Mouse (Mus musculus): ENCODE results near the gene Tpcn1. TPM values are rescaled to one million over a fixed set of nuclear protein-coding genes. Genes with fewer than 3 reads are reported as not detected.
"Not testable (repeated sequence)": the region's sequence is repeated elsewhere in the genome, so short reads cannot be mapped to it uniquely, and the experiment has no call there.

The Tpcn1 gene
- polyA plus RNA-seq, 2 experiments = 17.8 to 19.3 TPM

GRCm38 (mm10) chr5:120503144-120503795 lies 85.2 kb downstream of the Tpcn1 start, which contains the start of gene Plbd2:
Plbd2 (minus strand) TSS chr5:120503625.
- under 1% methylated on average over 55 of the region's 55 CpGs for WGBS (ENCODE audit: insufficient replicate concordance)
- H3K27ac ChIP-seq = no peak within 1 kb of the TSS
- ATAC-seq (ENCODE audit: insufficient read depth) = peak; percentile 66

GRCm38 (mm10) chr5:120502675-120503143 lies 85.8 kb downstream of the Tpcn1 start:
- Histone ChIP-seq H3K9ac (replicated peaks) (peak overlapping the region; percentile 76), H3K9me3 (ENCODE audit: control insufficient read depth, low read length) (no peaks in the 10 kb centered on the region), H3K36me3 (replicated peaks; ENCODE audit: control insufficient read depth, insufficient read depth, low read depth) (no peaks in the 10 kb centered on the region), H3K4me2 (ENCODE audit: low read depth) (peak overlapping the region; percentile 84), H3K4me1 (replicated peaks; ENCODE audit: control insufficient read depth in 2 of 2, insufficient read depth in 2 of 2, low read length in 1 of 2) (peaks cover 0 to 9% of the 10 kb centered on the region in 2 experiments; a peak in 2 of 4 replicates), H3K27ac (no peak overlapping the region), H3K4me3 (ENCODE audit: insufficient read depth in 1 of 2, low read depth in 2 of 2, low read length in 2 of 2) (peak overlapping the region; percentile 83 to 87), H3K27me3 (ENCODE audit: control insufficient read depth, insufficient read depth, low read length) (no peaks in the 10 kb centered on the region)
- TF ChIP-seq CTCF (IDR thresholded peaks at IDR 0.05; ENCODE audit: low read depth) (no peak), EP300 (IDR thresholded peaks at IDR 0.05; ENCODE audit: low read depth) (no peak)
- 8% methylated on average over 12 of the region's 12 CpGs for WGBS (ENCODE audit: insufficient replicate concordance)
- DNase-seq (ENCODE audit: low read depth in 3 of 3, low spot score in 3 of 3) (no peak), ATAC-seq (ENCODE audit: insufficient read depth) (0 out of 2 replicates have a peak, but pooled peaks have one; percentile 2)

More at GRCm38 (mm10) chr5:120503144-120503795, 85.2 kb downstream of the Tpcn1 start, which contains the start of gene Plbd2:
- Histone ChIP-seq H3K9me3 (ENCODE audit: control insufficient read depth, low read length) (no peaks in the 10 kb centered on the region), H3K27me3 (ENCODE audit: control insufficient read depth, insufficient read depth, low read length) (no peaks in the 10 kb centered on the region), H3K4me1 (replicated peaks; ENCODE audit: control insufficient read depth in 2 of 2, insufficient read depth in 2 of 2, low read length in 1 of 2) (peaks cover 0 to 9% of the 10 kb centered on the region in 2 experiments; a peak in 2 of 4 replicates), H3K4me3 (ENCODE audit: insufficient read depth in 1 of 2, low read depth in 2 of 2, low read length in 2 of 2) (peak within 1 kb of the TSS; percentile 83 to 87), H3K36me3 (replicated peaks; ENCODE audit: control insufficient read depth, insufficient read depth, low read depth) (no peaks in the 10 kb centered on the region), H3K9ac (replicated peaks) (peak within 1 kb of the TSS; percentile 76), H3K4me2 (ENCODE audit: low read depth) (peak within 1 kb of the TSS; percentile 84)
- TF ChIP-seq EP300 (IDR thresholded peaks at IDR 0.05; ENCODE audit: low read depth) (no peak), CTCF (IDR thresholded peaks at IDR 0.05; ENCODE audit: low read depth) (no peak)
- peak; percentile 66 to 77 (median 73) for DNase-seq (ENCODE audit: low read depth in 3 of 3, low spot score in 3 of 3)

GRCm38 (mm10) chr5:120502147-120502621 lies 86.3 kb downstream of the Tpcn1 start:
- WGBS (ENCODE audit: insufficient replicate concordance) = 61% methylated on average over 9 of the region's 9 CpGs
- DNase-seq (ENCODE audit: low read depth in 3 of 3, low spot score in 3 of 3) (no peak), ATAC-seq (ENCODE audit: insufficient read depth) (no peak)
- TF ChIP-seq CTCF (IDR thresholded peaks at IDR 0.05; ENCODE audit: low read depth) = no peak
- no peak for TF ChIP-seq EP300 (IDR thresholded peaks at IDR 0.05; ENCODE audit: low read depth)
- no peaks in the 10 kb centered on the region for H3K9me3 ChIP-seq (ENCODE audit: control insufficient read depth, low read length)
- peak overlapping the region; percentile 84 for H3K4me2 ChIP-seq (ENCODE audit: low read depth)
- H3K36me3 ChIP-seq (replicated peaks; ENCODE audit: control insufficient read depth, insufficient read depth, low read depth) = no peaks in the 10 kb centered on the region
- H3K27ac ChIP-seq = no peak overlapping the region
- peak overlapping the region; percentile 83 to 87; a peak in 3 of 4 replicates for H3K4me3 ChIP-seq (ENCODE audit: insufficient read depth in 1 of 2, low read depth in 2 of 2, low read length in 2 of 2)
- no peak overlapping the region for H3K9ac ChIP-seq (replicated peaks)
- H3K4me1 ChIP-seq (replicated peaks; ENCODE audit: control insufficient read depth in 2 of 2, insufficient read depth in 2 of 2, low read length in 1 of 2) = peaks cover 0 to 9% of the 10 kb centered on the region in 2 experiments; a peak in 2 of 4 replicates
- H3K27me3 ChIP-seq (ENCODE audit: control insufficient read depth, insufficient read depth, low read length) = no peaks in the 10 kb centered on the region

GRCm38 (mm10) chr5:120500609-120501008 lies 87.9 kb downstream of the Tpcn1 start:
- not testable (repeated sequence) for H3K4me1 ChIP-seq (replicated peaks; ENCODE audit: control insufficient read depth in 2 of 2, insufficient read depth in 2 of 2, low read length in 1 of 2); H3K4me2 ChIP-seq (ENCODE audit: low read depth); ATAC-seq (ENCODE audit: insufficient read depth); H3K36me3 ChIP-seq (replicated peaks; ENCODE audit: control insufficient read depth, insufficient read depth, low read depth); H3K4me3 ChIP-seq (ENCODE audit: insufficient read depth in 1 of 2, low read depth in 2 of 2, low read length in 2 of 2); H3K27me3 ChIP-seq (ENCODE audit: control insufficient read depth, insufficient read depth, low read length); DNase-seq (ENCODE audit: low read depth in 3 of 3, low spot score in 3 of 3); H3K9ac ChIP-seq (replicated peaks); H3K27ac ChIP-seq; H3K9me3 ChIP-seq (ENCODE audit: control insufficient read depth, low read length)
- 71% methylated on average over 9 of the region's 9 CpGs for WGBS (ENCODE audit: insufficient replicate concordance)

GRCm38 (mm10) chr5:120499202-120499601 lies 89.3 kb downstream of the Tpcn1 start:
- Histone ChIP-seq H3K4me1 (replicated peaks; ENCODE audit: control insufficient read depth in 2 of 2, insufficient read depth in 2 of 2, low read length in 1 of 2) (peaks cover 0 to 6% of the 10 kb centered on the region in 2 experiments; a peak in 1 of 4 replicates), H3K9ac (replicated peaks) (no peak overlapping the region), H3K27ac (no peak overlapping the region), H3K9me3 (ENCODE audit: control insufficient read depth, low read length) (no peaks in the 10 kb centered on the region), H3K4me2 (ENCODE audit: low read depth) (no peak overlapping the region), H3K4me3 (ENCODE audit: insufficient read depth in 1 of 2, low read depth in 2 of 2, low read length in 2 of 2) (no peak overlapping the region), H3K36me3 (replicated peaks; ENCODE audit: control insufficient read depth, insufficient read depth, low read depth) (no peaks in the 10 kb centered on the region), H3K27me3 (ENCODE audit: control insufficient read depth, insufficient read depth, low read length) (no peaks in the 10 kb centered on the region)
- DNase-seq (ENCODE audit: low read depth in 3 of 3, low spot score in 3 of 3) (no peak), ATAC-seq (ENCODE audit: insufficient read depth) (no peak)
- TF ChIP-seq EP300 (IDR thresholded peaks at IDR 0.05; ENCODE audit: low read depth) = no peak
- no peak for TF ChIP-seq CTCF (IDR thresholded peaks at IDR 0.05; ENCODE audit: low read depth)
- 61% methylated on average over 4 of the region's 4 CpGs for WGBS (ENCODE audit: insufficient replicate concordance)
